Mouse (Mus musculus): ENCODE data around the gene Nfat5.

DNA sequence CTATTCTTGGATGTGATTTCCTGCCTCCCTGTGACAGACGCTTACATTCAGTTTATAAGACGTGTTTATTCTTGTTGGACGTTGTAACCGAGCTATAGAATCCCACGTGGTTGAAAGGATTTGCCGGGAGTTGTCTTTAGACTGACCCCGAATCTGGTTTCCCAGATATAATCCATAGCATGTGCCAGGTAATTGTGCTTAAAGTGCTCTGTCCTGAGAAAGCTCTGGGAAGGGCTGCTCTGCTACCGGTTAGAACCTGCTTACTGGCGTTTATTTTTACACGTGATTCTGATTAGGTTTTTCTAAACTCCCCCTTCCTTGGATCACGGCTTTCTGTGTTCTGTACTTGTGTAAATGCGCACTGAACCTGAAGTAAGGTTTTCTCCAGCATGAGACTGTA lies 104.4 kb downstream of the Nfat5 start:
- no peak for TF ChIP-seq POLR2A (IDR thresholded peaks at IDR 0.05; ENCODE audit: borderline replicate concordance, control insufficient read depth, low read depth, low read length)
- no peak for TF ChIP-seq CTCF (IDR thresholded peaks at IDR 0.05; ENCODE audit: control insufficient read depth, insufficient read depth, low read length)

Measured in bone marrow, adult 2 months (tissue).